Mouse (Mus musculus): ENCODE measurements around the gene Ushbp1.
"Not testable (repeated sequence)": the region's sequence is repeated elsewhere in the genome, so short reads cannot be mapped to it uniquely, and the experiment has no call there.

Ushbp1 gene

DNA sequence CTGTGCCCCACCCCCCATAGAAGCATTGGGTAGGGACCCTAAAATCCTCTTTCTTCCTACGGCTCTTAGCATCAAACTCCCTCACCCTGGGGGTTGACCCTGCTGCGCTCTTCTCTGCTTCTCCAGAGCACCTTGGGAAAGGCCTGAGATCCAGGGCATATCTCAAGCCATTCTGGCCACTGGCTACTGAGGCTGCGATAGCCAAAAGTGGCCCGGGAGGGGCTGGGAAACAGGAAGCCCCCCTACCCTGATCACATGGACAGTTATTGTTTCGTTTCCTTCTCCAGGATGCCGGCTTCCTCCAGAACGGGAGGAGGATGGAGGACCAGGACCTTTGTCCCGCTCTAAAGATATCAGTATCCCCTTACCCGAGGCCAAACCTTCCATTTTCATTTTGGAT is at the start of gene Ushbp1:
Gene Ushbp1 (minus strand): TSS at position 174 of the 400 bp plus-strand sequence.
- no peak for DNase-seq

- DNase-seq = no peak
Observed at GRCm38 (mm10) chr8:71445096-71445495, 49.5 kb upstream of the Ushbp1 start.

DNA sequence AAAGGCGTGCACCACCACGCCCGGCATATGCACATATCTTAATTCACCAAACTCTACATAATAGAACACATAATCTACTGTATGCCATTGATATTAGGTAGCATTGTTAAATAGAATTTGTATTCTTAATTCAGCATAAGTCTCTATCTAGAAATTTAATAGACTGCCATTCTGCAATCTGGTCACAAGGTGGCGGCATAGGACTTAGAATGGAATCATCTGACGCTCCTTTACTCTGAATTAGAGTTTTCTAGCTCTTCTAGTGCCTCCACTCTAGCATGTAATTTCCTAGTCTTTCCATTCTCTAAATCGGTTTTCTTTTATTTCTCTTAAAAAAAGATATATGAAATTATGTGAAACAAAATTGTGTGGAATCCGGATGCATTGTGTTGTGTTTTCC is 45.8 kb upstream of the Ushbp1 start:
- peak; percentile 71 for DNase-seq

GRCm38 (mm10) chr8:71437041-71437440 is 41.4 kb upstream of the Ushbp1 start:
- no peak for DNase-seq

GRCm38 (mm10) chr8:71432935-71433334 is 37.3 kb upstream of the Ushbp1 start:
- DNase-seq = not testable (repeated sequence)

- DNase-seq = no peak
Observed at GRCm38 (mm10) chr8:71422121-71422520, 26.5 kb upstream of the Ushbp1 start.

GRCm38 (mm10) chr8:71411535-71412273 is 16.1 kb upstream of the Ushbp1 start:
- peak; percentile 57 for DNase-seq

GRCm38 (mm10) chr8:71408231-71408630 is 12.6 kb upstream of the Ushbp1 start:
- DNase-seq = no peak

- no peak for DNase-seq
Observed at GRCm38 (mm10) chr8:71407441-71407840, 11.8 kb upstream of the Ushbp1 start.

GRCm38 (mm10) chr8:71406099-71407015 is 10.8 kb upstream of the Ushbp1 start:
- peak; percentile 80 for DNase-seq

DNA sequence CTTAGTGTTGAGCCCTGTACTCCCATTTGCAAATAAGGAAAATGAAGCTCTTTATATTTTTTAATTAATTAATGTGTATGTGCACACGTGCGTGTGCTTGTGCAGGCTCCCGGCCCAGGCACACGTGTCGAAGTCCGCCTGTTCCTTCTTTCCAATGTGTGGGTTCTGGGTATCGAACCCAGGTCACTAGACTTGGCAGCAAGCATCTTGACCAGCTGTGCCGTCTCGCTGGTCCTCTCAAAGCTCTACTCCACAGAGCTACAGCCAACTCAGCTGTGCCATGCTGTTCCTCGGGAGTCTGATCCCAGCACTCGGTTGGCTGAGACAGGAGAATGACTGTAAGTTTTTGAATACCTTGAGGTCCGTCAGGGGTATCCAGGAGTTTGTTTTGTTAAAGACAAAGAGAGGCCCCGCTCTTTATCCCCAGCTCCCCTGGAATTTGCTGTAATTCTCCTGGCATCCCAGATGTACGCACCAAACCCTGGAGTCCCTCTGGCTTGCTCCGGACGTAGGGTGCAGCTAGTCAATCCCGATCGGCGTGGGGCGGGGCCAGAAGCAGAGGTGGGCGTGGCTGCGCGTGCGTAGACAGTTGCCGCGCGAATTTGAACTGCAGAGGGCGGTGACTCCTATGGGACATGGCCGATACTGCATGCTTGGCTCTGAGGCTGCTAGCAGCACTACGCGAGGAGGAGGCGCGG is 9.9 kb upstream of the Ushbp1 start, which contains the start of gene Ankle1:
Gene Ankle1 (plus strand): TSS at position 610 of the 698 bp plus-strand sequence.
- peak; percentile 99 for DNase-seq

- no peak for DNase-seq
Observed at GRCm38 (mm10) chr8:71404951-71405351, 9.3 kb upstream of the Ushbp1 start.

- no peak for DNase-seq
Observed at GRCm38 (mm10) chr8:71404011-71404410, 8.4 kb upstream of the Ushbp1 start.

GRCm38 (mm10) chr8:71403107-71403885 is 7.7 kb upstream of the Ushbp1 start:
- DNase-seq = no peak

DNA sequence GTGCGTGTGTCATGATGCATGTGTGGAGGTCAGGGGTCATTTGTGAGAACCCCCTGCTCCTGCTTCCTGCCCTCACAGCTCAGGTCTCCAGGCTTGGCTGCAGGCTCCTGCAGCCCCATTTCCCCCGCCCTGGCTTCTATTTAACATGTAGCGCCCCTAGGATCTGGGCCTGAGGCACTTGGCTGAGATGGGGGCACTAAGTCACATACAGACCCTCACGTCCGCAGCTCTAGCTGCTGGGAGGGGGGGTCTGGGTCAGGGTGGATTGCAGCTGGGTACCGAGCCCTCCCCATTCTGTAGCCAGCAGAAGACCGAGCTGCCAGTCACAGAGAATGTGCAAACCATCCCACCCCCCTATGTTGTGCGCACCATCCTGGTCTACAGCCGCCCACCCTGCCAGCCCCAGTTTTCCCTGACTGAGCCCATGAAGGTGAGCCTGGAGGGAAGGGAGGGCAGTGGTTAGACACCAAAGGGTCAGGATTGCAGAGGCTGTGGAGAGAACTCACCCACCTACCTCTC is 6.9 kb upstream of the Ushbp1 start:
- no peak for DNase-seq

- DNase-seq = no peak
Observed at GRCm38 (mm10) chr8:71401454-71401853, 5.9 kb upstream of the Ushbp1 start.

GRCm38 (mm10) chr8:71400826-71401225 is 5.2 kb upstream of the Ushbp1 start:
- DNase-seq = no peak

DNA sequence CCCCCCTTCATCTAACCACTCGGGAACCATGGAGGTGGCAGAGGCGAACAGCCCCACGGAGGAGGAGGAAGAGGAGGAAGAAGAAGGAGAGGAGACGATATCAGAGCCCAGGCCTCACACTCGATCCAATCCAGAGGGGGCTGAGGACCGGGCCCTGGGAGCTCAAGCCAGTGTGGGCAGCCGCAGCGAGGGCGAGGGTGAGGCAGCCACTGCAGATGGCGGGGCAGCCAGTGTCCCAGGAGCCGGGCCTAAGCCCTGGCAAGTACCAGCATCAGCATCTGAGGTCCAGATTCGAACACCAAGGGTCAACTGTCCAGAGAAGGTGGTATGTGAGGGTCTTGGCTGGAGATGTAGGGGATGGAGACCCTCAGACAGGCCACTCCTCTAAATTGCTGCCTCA is 2.1 kb upstream of the Ushbp1 start:
- DNase-seq = peak; percentile 21

GRCm38 (mm10) chr8:71396639-71397305 is 1.2 kb upstream of the Ushbp1 start, which contains the start of gene Babam1:
Gene Babam1 (plus strand): TSS chr8:71396861.
- DNase-seq = peak; percentile 88

DNA sequence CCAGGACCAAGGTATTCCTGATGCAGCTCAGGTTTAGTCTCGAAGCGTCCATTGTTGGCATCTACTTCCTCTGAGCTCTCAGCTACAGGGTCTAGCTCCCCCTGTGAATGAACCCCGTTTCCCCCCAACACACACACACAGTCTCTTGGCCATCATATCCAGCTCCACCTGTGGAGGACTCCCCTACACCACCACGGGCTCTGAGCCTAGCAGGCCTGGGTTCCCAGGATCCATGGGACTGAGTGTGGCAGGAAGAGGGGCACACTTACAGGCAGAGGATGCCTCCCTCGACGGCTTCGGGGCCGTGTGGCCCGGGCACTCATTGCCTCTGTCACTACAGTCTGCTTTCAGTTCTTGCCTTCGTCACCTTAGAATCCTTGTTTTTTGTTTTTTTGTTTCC is 531 bp downstream of the Ushbp1 start:
- DNase-seq = no peak

DNA sequence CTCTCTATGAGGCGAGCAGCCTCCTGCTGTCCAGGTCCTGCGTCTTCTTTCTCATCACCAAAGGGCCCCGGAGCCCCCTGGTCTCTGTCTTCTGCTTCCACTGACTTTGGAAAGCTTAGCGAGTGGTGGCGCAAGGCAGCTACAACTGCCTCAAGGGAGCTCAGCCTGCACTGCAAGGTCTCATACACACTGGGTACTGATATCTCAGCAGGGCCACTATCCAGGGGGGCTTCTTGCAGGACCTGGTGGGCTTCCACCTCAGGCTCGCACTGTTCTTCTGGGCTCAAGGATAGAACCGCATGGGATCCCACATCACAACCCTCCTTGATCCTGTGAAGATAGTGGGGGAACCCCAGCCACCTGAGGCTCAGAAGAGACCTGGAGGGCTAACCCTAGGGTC is 1.1 kb downstream of the Ushbp1 start:
- peak; percentile 5 for DNase-seq
